Mouse (Mus musculus) ES-E14 (cell line): ENCODE measurements around the gene Sucla2. TPM values are rescaled to one million over a fixed set of nuclear protein-coding genes. Genes with fewer than 3 reads are reported as not detected.
"Not testable (repeated sequence)": the region's sequence is repeated elsewhere in the genome, so short reads cannot be mapped to it uniquely, and the experiment has no call there.

Experiments used
- DNase-seq: peaks from one replicate; pipeline ENCODE4 v3.0.0-alpha.2; 2013; ENCODE audit warnings: low read depth, low spot score
- H3K27ac ChIP-seq: 2 replicates; pipeline ENCODE4 v1.5.1; 2012; ENCODE audit warnings: low read depth, mild to moderate bottlenecking, low read length, moderate library complexity, mixed read lengths; ENCODE audit not compliant: poor library complexity, insufficient read depth, severe bottlenecking
- H3K36me3 ChIP-seq: 2 replicates; pipeline ENCODE4 v1.6.1; 2012; ENCODE audit warnings: mild to moderate bottlenecking, low read length, moderate library complexity, mixed read lengths; ENCODE audit not compliant: control insufficient read depth, poor library complexity, insufficient read depth, severe bottlenecking
- H3K4me1 ChIP-seq, 2 experiments: fragments of 150-350 bp in 1 of 2; sonication (generic) in 1 of 2; 2 replicates each; pipeline ENCODE4 v1.6.1; 2012; ENCODE audit warnings: low read length in 2 of 2, mild to moderate bottlenecking in 1 of 2, mixed read lengths in 1 of 2; ENCODE audit not compliant: control insufficient read depth in 2 of 2, insufficient read depth in 2 of 2, poor library complexity in 1 of 2
- H3K4me3 ChIP-seq, 2 experiments: fragments of 150-350 bp in 1 of 2; sonication (generic) in 1 of 2; 2 replicates each; pipeline ENCODE4 v1.5.1; 2012; ENCODE audit warnings: low read length in 2 of 2, low read depth in 1 of 2, mild to moderate bottlenecking in 1 of 2, mixed read lengths in 1 of 2; ENCODE audit not compliant: insufficient read depth in 1 of 2, poor library complexity in 1 of 2, severe bottlenecking in 1 of 2
- H3K9ac ChIP-seq: 2 replicates; pipeline ENCODE4 v1.6.1; 2012; ENCODE audit warnings: low read depth, mild to moderate bottlenecking, low read length, mixed read lengths; ENCODE audit not compliant: poor library complexity, insufficient read depth, severe bottlenecking
- H3K9me3 ChIP-seq: fragments of 150-350 bp; sonication (generic); 2 replicates; pipeline ENCODE4 v1.6.1; 2012; ENCODE audit warnings: low read depth, mild to moderate bottlenecking, low read length; ENCODE audit not compliant: control insufficient read depth, insufficient read depth
- CHD2 ChIP-seq: IDR thresholded peaks from 2 replicates; pipeline ENCODE4 v1.6.1; 2014; ENCODE audit warnings: mild to moderate bottlenecking, low read depth, low read length, inconsistent platforms
- HCFC1 ChIP-seq: IDR thresholded peaks from 2 replicates; pipeline ENCODE4 v1.6.1; 2012; ENCODE audit warnings: low read length, inconsistent platforms, borderline replicate concordance; ENCODE audit not compliant: insufficient read depth
- MAFK ChIP-seq: IDR thresholded peaks from 2 replicates; pipeline ENCODE4 v1.6.1; 2014; ENCODE audit warnings: mild to moderate bottlenecking, low read depth, low read length, inconsistent platforms; ENCODE audit not compliant: insufficient read depth
- ZC3H11A ChIP-seq: IDR thresholded peaks from 2 replicates; pipeline ENCODE4 v1.6.1; 2012; ENCODE audit warnings: low read depth, mild to moderate bottlenecking, inconsistent platforms, low read length, borderline replicate concordance
- ZNF384 ChIP-seq: IDR thresholded peaks from 2 replicates; pipeline ENCODE4 v1.6.1; 2012; ENCODE audit warnings: low read depth, low read length, inconsistent platforms
- in situ Hi-C, 2 experiments: fragments of 600-800 bp; cut with MboI; formaldehyde crosslinking; loops; one replicate each; pipeline ENCODE4 v1.15.1; 2025; ENCODE audit warnings: low sequenced_read_pairs in 2 of 2, inconsistent platforms in 1 of 2; ENCODE audit not compliant: unreplicated experiment in 2 of 2
- total RNA-seq: library from RNA; depleted of rRNA; stranded (reverse); fragments of 300-350 nt; gene quantifications from 2 replicates; pipeline ENCODE4 v1.2.3, GENCODE M21; 2012

The Sucla2 gene
- total RNA-seq, 1 experiment = 35.0 TPM

DNA sequence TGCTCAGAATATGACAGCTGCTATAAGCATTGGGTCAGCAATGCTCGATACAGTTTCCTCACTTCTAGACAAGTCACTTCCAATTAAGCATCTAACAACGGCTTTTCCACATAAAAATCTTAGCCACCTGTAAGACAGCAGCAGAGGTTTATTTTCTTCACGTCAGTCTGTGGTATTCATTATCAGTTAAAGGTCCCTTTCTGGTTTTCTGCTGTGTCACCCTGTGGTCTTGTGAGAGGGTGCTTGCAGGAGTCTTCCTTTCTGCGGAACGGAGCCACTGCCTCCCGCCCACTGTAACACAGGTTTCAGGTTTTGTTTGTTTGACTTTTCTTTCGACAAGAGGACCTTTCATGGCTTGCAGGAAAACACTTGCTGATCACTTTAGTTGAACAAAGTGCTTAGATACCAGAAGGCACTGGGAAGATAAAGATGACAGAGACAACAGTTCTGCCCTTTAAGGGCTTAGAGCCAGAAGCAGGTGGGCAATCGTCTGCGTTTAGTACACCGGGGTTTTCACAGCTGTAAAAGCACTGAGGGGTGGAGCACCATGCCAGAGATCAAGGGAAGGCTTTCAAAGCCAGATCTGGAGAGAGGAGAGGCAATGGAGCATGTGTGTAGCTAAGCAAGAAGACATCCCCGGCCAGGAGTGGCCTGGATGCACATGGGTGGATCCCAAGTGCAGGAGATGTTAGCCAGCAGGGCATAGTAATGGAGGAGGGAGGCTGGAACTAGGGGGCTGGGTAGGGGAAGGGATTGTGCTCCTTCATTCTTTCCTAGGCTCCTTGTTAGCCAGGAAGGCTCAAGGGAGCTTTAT, 83.8 kb downstream of the Sucla2 start:
- Histone ChIP-seq H3K27ac (no peak overlapping the region), H3K9ac (no peak overlapping the region), H3K4me1 (no peaks in the 10 kb centered on the region), H3K4me3 (no peak overlapping the region), H3K36me3 (no peaks in the 10 kb centered on the region), H3K9me3 (no peaks in the 10 kb centered on the region)
- no peak for DNase-seq
- TF ChIP-seq HCFC1 = no peak
- no peak for TF ChIP-seq CHD2
- TF ChIP-seq ZC3H11A = no peak
- no peak for TF ChIP-seq MAFK
- no peak for TF ChIP-seq ZNF384
- in situ Hi-C loops = no loop called here

DNA sequence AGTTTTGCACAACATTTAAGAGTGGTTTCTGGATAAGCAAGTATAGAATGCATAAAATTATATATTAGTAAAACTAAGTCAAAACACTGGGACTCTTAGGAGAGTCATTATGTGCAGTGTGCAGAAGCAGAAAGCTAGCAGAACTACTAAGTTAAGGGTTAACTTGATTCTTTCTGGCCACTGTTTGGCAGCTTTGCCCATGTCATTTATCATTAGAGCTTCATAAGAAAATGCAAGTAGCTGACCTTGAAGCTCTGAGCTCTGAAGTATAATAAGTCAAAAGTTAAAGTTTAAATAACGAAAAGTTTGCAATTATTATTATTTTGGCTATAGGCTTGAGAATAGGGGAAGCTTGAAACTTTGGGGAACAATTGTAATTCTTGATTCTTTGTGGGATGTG, 89.8 kb downstream of the Sucla2 start:
- H3K4me3 ChIP-seq = not testable (repeated sequence)

GRCm38 (mm10) chr14:73620880-73621279, 95.8 kb downstream of the Sucla2 start:
- Histone ChIP-seq H3K4me1 (no peaks in the 10 kb centered on the region), H3K27ac (no peak overlapping the region), H3K36me3 (no peaks in the 10 kb centered on the region), H3K4me3 (no peak overlapping the region), H3K9ac (no peak overlapping the region), H3K9me3 (no peaks in the 10 kb centered on the region)
- in situ Hi-C loops = no loop called here
- TF ChIP-seq CHD2 (no peak), HCFC1 (no peak), ZNF384 (no peak), MAFK (no peak), ZC3H11A (no peak)
- DNase-seq = no peak

More for the DNA sequence above, 89.8 kb downstream of the Sucla2 start:
- in situ Hi-C loops, H3K27ac ChIP-seq, H3K9ac ChIP-seq, H3K4me1 ChIP-seq, H3K9me3 ChIP-seq, DNase-seq, H3K36me3 ChIP-seq: not testable (repeated sequence)

DNA sequence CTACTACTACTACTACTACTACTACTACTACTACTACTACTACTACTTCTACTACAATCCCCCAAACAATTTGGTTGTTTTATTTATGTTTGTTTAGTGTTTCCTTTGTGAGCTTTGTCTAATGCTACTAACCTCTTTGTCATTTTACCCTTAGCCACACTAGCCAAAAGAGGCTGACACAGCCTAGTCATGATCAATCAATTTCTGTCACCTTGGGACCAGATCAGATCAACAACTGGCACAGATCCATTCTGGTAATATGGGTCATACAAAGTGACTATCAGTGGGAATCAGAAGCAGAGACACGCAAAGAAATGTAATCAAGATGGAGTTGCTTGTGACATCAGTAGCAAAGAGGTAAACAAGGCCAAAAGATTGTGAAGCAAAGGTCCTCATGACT, 97.9 kb downstream of the Sucla2 start:
- TF ChIP-seq MAFK (no peak), CHD2 (no peak), ZC3H11A (no peak), ZNF384 (no peak), HCFC1 (no peak)
- Histone ChIP-seq H3K4me1 (no peaks in the 10 kb centered on the region), H3K9ac (no peak overlapping the region), H3K4me3 (no peak overlapping the region), H3K9me3 (no peaks in the 10 kb centered on the region), H3K36me3 (no peaks in the 10 kb centered on the region), H3K27ac (no peak overlapping the region)
- in situ Hi-C loops = no loop called here
- no peak for DNase-seq

DNA sequence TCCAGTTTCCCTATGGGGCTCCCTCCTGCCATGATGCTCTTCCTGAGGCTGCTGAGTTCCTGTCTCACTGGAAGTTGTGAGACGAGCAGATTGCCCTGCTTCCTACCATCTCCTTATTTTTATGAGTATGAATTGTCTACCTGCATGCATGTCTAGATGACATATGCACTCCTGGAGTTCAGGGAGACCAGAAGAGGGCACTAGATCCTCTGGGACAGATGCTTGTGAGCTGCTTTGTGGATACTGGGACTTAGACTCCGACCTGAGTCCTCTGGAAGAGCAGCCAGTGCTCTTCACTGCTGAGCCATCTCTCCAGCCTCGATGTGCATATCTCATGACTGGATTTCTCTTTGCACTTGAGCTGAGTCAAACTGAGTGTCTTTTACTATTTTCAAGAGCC, 100.3 kb downstream of the Sucla2 start:
- H3K9ac ChIP-seq = no peak overlapping the region
- no peaks in the 10 kb centered on the region for H3K4me1 ChIP-seq
- no peak for DNase-seq
- in situ Hi-C loops = no loop called here
- no peak overlapping the region for H3K27ac ChIP-seq
- no peaks in the 10 kb centered on the region for H3K36me3 ChIP-seq
- no peak for TF ChIP-seq HCFC1
- TF ChIP-seq ZNF384 = no peak
- no peak for TF ChIP-seq ZC3H11A
- no peak for TF ChIP-seq CHD2
- no peak for TF ChIP-seq MAFK
- H3K9me3 ChIP-seq = no peaks in the 10 kb centered on the region
- H3K4me3 ChIP-seq = no peak overlapping the region
